Mouse (Mus musculus) stomach, embryonic 16.5 days (tissue): ENCODE data around the gene Dlg1. TPM values are rescaled to one million over a fixed set of nuclear protein-coding genes. Genes with fewer than 3 reads are reported as not detected.

Experiments
- ATAC-seq: fragments of 200-750 bp; cut with Nextera tagmentation; 2 replicates; pipeline ENCODE4 v1.8.0; 2017; ENCODE audit warnings: moderate number of reproducible peaks, moderate TSS enrichment; ENCODE audit not compliant: insufficient read depth, low FRiP score
- H3K27ac ChIP-seq: fragments of 300-500 bp; sonication (generic); 2 replicates; pipeline ENCODE4 v1.5.1; 2014; ENCODE audit warnings: low read length
- H3K27me3 ChIP-seq: fragments of 300-500 bp; sonication (generic); 2 replicates; pipeline ENCODE4 v1.6.1; 2014; ENCODE audit warnings: low read length, control low read depth, mixed read lengths; ENCODE audit not compliant: control insufficient read depth, insufficient read depth
- H3K36me3 ChIP-seq: fragments of 300-500 bp; sonication (generic); 2 replicates; pipeline ENCODE4 v1.6.1; 2014; ENCODE audit warnings: low read length; ENCODE audit not compliant: control insufficient read depth, insufficient read depth
- H3K4me1 ChIP-seq: fragments of 300-500 bp; sonication (generic); 2 replicates; pipeline ENCODE4 v1.6.1; 2014; ENCODE audit warnings: low read length, control low read depth, mixed read lengths; ENCODE audit not compliant: control insufficient read depth, insufficient read depth
- H3K4me2 ChIP-seq: fragments of 300-500 bp; sonication (generic); 2 replicates; pipeline ENCODE4 v1.6.1; 2014; ENCODE audit warnings: low read depth, low read length, mixed read lengths
- H3K4me3 ChIP-seq: fragments of 300-500 bp; sonication (generic); replicated peaks from 2 replicates; pipeline ENCODE4 v1.5.1; 2014; ENCODE audit warnings: mild to moderate bottlenecking, low read length
- H3K9ac ChIP-seq: fragments of 300-500 bp; sonication (generic); 2 replicates; pipeline ENCODE4 v1.6.1; 2014; ENCODE audit warnings: low read length
- H3K9me3 ChIP-seq: fragments of 300-500 bp; sonication (generic); replicated peaks from 2 replicates; pipeline ENCODE4 v1.6.1; 2016; ENCODE audit warnings: low read length, control low read depth; ENCODE audit not compliant: control insufficient read depth
- WGBS: fragments of 180-500 bp; shearing (Covaris S2); extraction: QIAGEN DNeasy Blood & Tissue Kit; methylation state at CpG from one replicate; pipeline ENCODE4 v1.1.7; 2014; 5-methylcytosine and 5-hydroxymethylcytosine counted together
- polyA plus RNA-seq: library from polyadenylated mRNA; unstranded; fragments of >200 nt; fragmentation: Nextera tagmentation; extraction: Ambion mirVana; gene quantifications from 2 replicates; pipeline ENCODE4 v1.2.1, GENCODE M21; 2015

Dlg1 gene
- polyA plus RNA-seq, 1 experiment from 2014 or later, result 26.6 TPM

- 89% methylated on average over 1 of the region's 1 CpGs for whole genome bisulfite sequencing
Observed at GRCm38 (mm10) chr16:31672202-31672601, 9.0 kb downstream of the Dlg1 start.

DNA sequence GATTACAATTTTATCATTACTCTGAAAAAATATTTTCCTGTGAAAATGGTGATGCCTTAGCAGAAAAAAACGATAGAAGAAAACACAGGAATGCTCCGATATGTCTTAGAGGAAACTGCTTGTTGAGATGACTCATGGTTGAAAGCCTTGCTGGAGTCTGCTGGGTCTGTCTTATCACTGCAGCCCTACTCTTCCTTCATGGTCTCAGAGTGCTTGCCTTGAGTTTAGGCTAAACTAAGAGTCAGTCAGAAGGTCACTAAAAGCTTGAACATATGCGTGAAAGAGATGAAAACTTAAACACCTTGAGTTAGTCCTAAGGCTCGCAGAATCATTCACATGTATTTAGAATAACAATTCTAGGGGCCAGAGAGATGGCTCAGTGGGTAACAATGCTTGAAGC lies 14.2 kb downstream of the Dlg1 start:
- Histone ChIP-seq H3K9me3 (no peaks in the 10 kb centered on the region), H3K36me3 (no peaks in the 10 kb centered on the region), H3K27me3 (no peaks in the 10 kb centered on the region), H3K27ac (no peak overlapping the region), H3K4me3 (no peak overlapping the region), H3K9ac (no peak overlapping the region), H3K4me2 (no peak overlapping the region), H3K4me1 (no peaks in the 10 kb centered on the region)
- WGBS, result 80% methylated on average over 4 of the region's 4 CpGs
- no peak for ATAC-seq

More at GRCm38 (mm10) chr16:31672202-31672601, 9.0 kb downstream of the Dlg1 start:
- no peaks in the 10 kb centered on the region; the same call in 1 of the 2 replicates for H3K36me3 ChIP-seq
- H3K27me3 ChIP-seq, result no peaks in the 10 kb centered on the region
- H3K27ac ChIP-seq, result no peak overlapping the region
- ATAC-seq, result no peak
- H3K4me3 ChIP-seq, result no peak overlapping the region
- no peak overlapping the region for H3K9ac ChIP-seq
- no peaks in the 10 kb centered on the region for H3K4me1 ChIP-seq
- H3K4me2 ChIP-seq, result no peak overlapping the region
- H3K9me3 ChIP-seq, result no peaks in the 10 kb centered on the region

- WGBS, result 89% methylated on average over 6 of the region's 6 CpGs
- Histone ChIP-seq H3K36me3 (no peaks in the 10 kb centered on the region), H3K4me1 (0 out of 2 replicates have a peak, but pooled peaks cover 2% of the 10 kb centered on the region), H3K9ac (no peak overlapping the region), H3K27ac (no peak overlapping the region), H3K27me3 (no peaks in the 10 kb centered on the region), H3K4me2 (no peak overlapping the region), H3K9me3 (no peaks in the 10 kb centered on the region), H3K4me3 (no peak overlapping the region)
- ATAC-seq, result no peak
Observed at GRCm38 (mm10) chr16:31682291-31682690, 19.0 kb downstream of the Dlg1 start.

DNA sequence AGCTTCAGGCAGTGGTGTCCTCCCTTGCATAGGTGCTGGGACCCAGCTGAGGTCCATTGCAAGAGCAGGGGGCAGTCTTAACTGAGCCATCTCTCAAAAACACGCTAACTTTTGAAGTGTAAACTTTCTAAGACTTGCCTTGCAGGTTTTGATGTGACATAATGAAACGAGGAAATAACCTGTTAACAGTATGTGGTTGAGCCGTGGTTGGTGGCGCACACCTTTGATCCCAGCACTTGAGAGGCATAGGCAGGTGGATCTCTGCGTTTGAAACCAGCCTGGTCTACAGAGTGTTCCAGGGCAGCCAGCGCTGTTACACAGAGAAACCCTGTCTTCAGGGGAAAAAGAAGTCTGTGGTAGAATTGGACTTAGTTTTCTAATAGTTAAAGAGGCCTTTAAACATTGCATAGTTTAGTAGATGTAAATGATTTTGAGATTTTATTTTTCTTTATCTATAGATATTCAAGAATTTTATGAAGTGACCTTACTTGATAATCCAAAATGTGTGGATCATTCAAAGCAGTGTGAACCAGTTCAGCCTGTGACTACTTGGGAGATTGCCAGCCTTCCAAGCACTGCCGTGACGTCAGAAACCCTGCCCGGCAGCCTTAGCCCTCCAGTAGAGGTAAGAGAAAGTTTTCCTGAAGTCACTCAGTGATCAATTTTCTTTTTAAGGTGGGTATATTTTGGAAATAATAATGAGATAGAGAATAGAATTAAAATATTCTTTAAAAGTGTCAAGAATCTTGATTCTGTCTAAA lies 20.6 kb downstream of the Dlg1 start:
- H3K27me3 ChIP-seq, result no peaks in the 10 kb centered on the region
- H3K4me3 ChIP-seq, result no peak overlapping the region
- 0 out of 2 replicates have a peak overlapping the region, but pooled peaks have one; percentile 3 for H3K27ac ChIP-seq
- WGBS, result 69% methylated on average over 9 of the region's 9 CpGs
- H3K4me1 ChIP-seq, result 0 out of 2 replicates have a peak, but pooled peaks cover 2% of the 10 kb centered on the region
- H3K9me3 ChIP-seq, result no peaks in the 10 kb centered on the region
- no peak overlapping the region for H3K4me2 ChIP-seq
- H3K36me3 ChIP-seq, result no peaks in the 10 kb centered on the region
- ATAC-seq, result no peak
- H3K9ac ChIP-seq, result no peak overlapping the region

DNA sequence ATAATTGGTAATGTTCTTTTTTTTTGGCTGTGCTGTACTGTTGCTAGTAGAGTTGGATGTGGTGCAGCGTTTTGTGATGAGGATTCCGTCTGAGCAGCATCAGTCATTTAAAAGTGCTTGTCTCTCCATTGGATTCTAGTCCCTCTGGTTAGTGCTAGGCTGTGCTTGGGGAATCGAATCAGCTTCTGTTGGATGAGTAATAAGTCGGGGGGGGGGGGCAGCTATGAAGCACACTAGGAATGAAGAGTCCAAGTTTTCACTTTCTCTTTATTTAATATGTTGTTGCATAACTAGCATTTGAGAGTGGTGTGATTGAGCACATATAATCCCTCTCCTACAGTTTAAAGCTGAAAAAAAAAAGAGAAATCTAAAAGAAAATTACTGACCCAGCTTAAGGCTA lies 21.5 kb downstream of the Dlg1 start:
- WGBS, result 81% methylated on average over 4 of the region's 4 CpGs

GRCm38 (mm10) chr16:31687766-31688165 lies 24.5 kb downstream of the Dlg1 start:
- no peak for ATAC-seq
- no peak overlapping the region for H3K4me2 ChIP-seq

More for the DNA sequence above, 21.5 kb downstream of the Dlg1 start:
- H3K4me3 ChIP-seq, result no peak overlapping the region
- no peak overlapping the region for H3K9ac ChIP-seq
- no peaks in the 10 kb centered on the region for H3K9me3 ChIP-seq
- 0 out of 2 replicates have a peak, but pooled peaks cover 2% of the 10 kb centered on the region for H3K4me1 ChIP-seq
- no peak for ATAC-seq
- no peaks in the 10 kb centered on the region for H3K27me3 ChIP-seq
- no peak overlapping the region for H3K4me2 ChIP-seq
- H3K27ac ChIP-seq, result no peak overlapping the region
- H3K36me3 ChIP-seq, result no peaks in the 10 kb centered on the region

GRCm38 (mm10) chr16:31695286-31696020 lies 32.2 kb downstream of the Dlg1 start:
- Histone ChIP-seq H3K36me3 (no peaks in the 10 kb centered on the region), H3K27ac (peak overlapping the region; percentile 83), H3K9me3 (no peaks in the 10 kb centered on the region), H3K4me2 (peak overlapping the region; percentile 45), H3K27me3 (no peaks in the 10 kb centered on the region), H3K4me1 (peaks cover 14% of the 10 kb centered on the region), H3K9ac (0 out of 2 replicates have a peak overlapping the region, but pooled peaks have one; percentile 48), H3K4me3 (peak overlapping the region; percentile 28)
- no peak for ATAC-seq
- 37% methylated on average over 11 of the region's 11 CpGs for WGBS

More at GRCm38 (mm10) chr16:31687766-31688165, 24.5 kb downstream of the Dlg1 start:
- Histone ChIP-seq H3K9ac (no peak overlapping the region), H3K27ac (no peak overlapping the region), H3K9me3 (no peaks in the 10 kb centered on the region), H3K4me3 (no peak overlapping the region), H3K36me3 (0 out of 2 replicates have a peak, but pooled peaks cover 2% of the 10 kb centered on the region), H3K27me3 (no peaks in the 10 kb centered on the region), H3K4me1 (0 out of 2 replicates have a peak, but pooled peaks cover 2% of the 10 kb centered on the region)

DNA sequence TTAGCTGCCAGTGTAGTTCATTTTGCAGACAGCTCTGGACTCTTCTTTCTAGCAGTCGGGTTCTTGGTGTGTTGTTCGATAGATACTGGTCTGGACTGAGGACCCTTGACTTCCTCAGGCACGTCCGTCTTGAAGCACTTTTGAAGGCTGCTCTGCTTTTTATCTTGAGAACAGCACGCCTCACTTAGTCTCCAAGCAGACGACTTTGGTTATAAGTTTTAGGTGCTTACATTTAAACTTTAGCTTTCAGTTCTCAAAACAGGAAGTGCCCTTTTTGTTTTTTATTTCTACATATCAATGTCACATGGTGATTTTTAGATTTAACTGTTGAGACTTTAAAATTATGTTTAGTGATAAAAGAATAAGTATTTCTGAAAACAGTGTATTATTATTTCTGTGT lies 33.1 kb downstream of the Dlg1 start:
- no peak for ATAC-seq
- H3K36me3 ChIP-seq, result no peaks in the 10 kb centered on the region
- no peaks in the 10 kb centered on the region for H3K9me3 ChIP-seq
- H3K27ac ChIP-seq, result peak overlapping the region; percentile 13; the same call in 1 of the 2 replicates
- 0 out of 2 replicates have a peak overlapping the region, but pooled peaks have one; percentile 34 for H3K4me2 ChIP-seq
- no peaks in the 10 kb centered on the region for H3K27me3 ChIP-seq
- H3K4me1 ChIP-seq, result peaks cover 14% of the 10 kb centered on the region
- H3K9ac ChIP-seq, result peak overlapping the region; percentile 31; the same call in 1 of the 2 replicates
- 34% methylated on average over 6 of the region's 6 CpGs for WGBS
- H3K4me3 ChIP-seq, result 0 out of 2 replicates have a peak overlapping the region, but pooled peaks have one; percentile 3

- no peaks in the 10 kb centered on the region for H3K9me3 ChIP-seq
- H3K4me2 ChIP-seq, result no peak overlapping the region
- ATAC-seq, result no peak
- no peaks in the 10 kb centered on the region for H3K36me3 ChIP-seq
- no peak overlapping the region for H3K9ac ChIP-seq
- WGBS, result 82% methylated on average over 4 of the region's 4 CpGs
- H3K4me3 ChIP-seq, result no peak overlapping the region
- H3K27me3 ChIP-seq, result no peaks in the 10 kb centered on the region
- H3K4me1 ChIP-seq, result peaks cover 14% of the 10 kb centered on the region
- H3K27ac ChIP-seq, result no peak overlapping the region
Observed at GRCm38 (mm10) chr16:31697341-31697740, 34.1 kb downstream of the Dlg1 start.
